Mouse (Mus musculus): Measurements from ENCODE around the gene Pkp1. TPM values are rescaled to one million over a fixed set of nuclear protein-coding genes. Genes with fewer than 3 reads are reported as not detected.

Gene Pkp1
- polyA plus RNA-seq, 1 experiment from 2014 or later: not detected

DNA sequence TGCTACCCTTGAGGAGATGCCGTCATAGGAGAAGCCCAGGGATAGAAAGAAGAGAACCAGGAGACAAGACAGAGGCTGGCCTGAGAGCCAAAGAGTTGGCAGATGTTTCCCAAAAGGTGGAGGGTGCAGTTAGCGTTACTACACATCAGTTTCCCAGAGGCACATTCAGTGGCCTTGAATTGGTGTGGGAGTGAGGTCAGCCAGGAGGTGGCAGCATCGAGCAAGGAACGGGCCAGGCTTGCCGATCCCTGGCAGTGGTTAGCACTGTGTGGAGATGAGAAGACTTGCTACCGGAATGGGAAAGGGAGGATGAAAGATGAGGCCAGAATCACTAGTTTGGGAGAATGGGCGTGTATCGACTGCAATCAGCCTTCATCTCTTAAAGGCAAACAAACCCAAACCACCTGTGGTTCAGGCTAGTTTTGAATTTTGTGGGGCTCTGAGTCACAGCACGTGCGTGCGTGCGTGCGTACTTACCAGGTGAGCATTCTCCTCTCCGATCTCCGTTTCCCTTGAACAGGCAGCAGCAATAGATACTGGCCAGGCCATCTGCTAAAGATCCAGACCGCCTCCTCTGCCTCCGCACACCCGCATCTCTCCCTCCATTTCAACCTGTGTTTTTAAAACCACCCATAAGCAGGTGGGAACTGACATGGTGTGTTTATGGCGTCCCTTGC is 53.4 kb downstream of the Pkp1 start:
- Histone ChIP-seq H3K27ac (ENCODE audit: low read depth, low read length) (no peak overlapping the region), H3K9ac (ENCODE audit: low read depth, low read length) (no peak overlapping the region), H3K9me3 (ENCODE audit: control insufficient read depth, low read length) (no peaks in the 10 kb centered on the region), H3K4me3 (ENCODE audit: low read length) (no peak overlapping the region), H3K4me1 (ENCODE audit: control insufficient read depth, insufficient read depth, low read length) (no peaks in the 10 kb centered on the region), H3K4me2 (replicated peaks; ENCODE audit: low read depth, low read length) (no peak overlapping the region), H3K36me3 (ENCODE audit: control insufficient read depth, insufficient read depth, low read length) (no peaks in the 10 kb centered on the region), H3K27me3 (ENCODE audit: control insufficient read depth, insufficient read depth, low read length) (no peaks in the 10 kb centered on the region)
- 50% methylated on average over 19 of the region's 19 CpGs for WGBS
- peak; percentile 85 for ATAC-seq (ENCODE audit: low FRiP score, low TSS enrichment)

DNA sequence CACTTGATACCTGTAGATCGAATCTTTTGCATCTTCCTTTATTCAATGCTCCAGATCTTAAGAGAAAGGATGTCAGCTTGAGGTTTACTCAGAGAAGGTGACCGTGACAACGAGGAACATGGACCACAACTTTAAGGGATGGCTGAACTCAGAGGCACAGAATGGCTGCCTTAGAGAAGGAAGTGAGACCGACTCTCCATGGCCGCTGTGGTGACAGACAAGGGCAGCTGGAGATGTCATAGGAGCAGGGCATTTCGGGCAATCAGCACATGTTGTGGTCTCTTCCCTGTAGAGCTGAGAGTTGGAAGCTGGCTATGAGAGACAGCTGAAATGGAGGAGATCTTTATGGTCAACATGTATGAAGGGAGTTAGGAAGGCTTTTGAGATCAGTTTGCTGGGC is 54.2 kb downstream of the Pkp1 start:
- Histone ChIP-seq H3K4me2 (replicated peaks; ENCODE audit: low read depth, low read length) (no peak overlapping the region), H3K9me3 (ENCODE audit: control insufficient read depth, low read length) (no peaks in the 10 kb centered on the region), H3K4me1 (ENCODE audit: control insufficient read depth, insufficient read depth, low read length) (no peaks in the 10 kb centered on the region), H3K27me3 (ENCODE audit: control insufficient read depth, insufficient read depth, low read length) (no peaks in the 10 kb centered on the region), H3K36me3 (ENCODE audit: control insufficient read depth, insufficient read depth, low read length) (no peaks in the 10 kb centered on the region), H3K4me3 (ENCODE audit: low read length) (no peak overlapping the region), H3K27ac (ENCODE audit: low read depth, low read length) (no peak overlapping the region), H3K9ac (ENCODE audit: low read depth, low read length) (no peak overlapping the region)
- WGBS: 89% methylated on average over 6 of the region's 6 CpGs
- no peak for ATAC-seq (ENCODE audit: low FRiP score, low TSS enrichment)

DNA sequence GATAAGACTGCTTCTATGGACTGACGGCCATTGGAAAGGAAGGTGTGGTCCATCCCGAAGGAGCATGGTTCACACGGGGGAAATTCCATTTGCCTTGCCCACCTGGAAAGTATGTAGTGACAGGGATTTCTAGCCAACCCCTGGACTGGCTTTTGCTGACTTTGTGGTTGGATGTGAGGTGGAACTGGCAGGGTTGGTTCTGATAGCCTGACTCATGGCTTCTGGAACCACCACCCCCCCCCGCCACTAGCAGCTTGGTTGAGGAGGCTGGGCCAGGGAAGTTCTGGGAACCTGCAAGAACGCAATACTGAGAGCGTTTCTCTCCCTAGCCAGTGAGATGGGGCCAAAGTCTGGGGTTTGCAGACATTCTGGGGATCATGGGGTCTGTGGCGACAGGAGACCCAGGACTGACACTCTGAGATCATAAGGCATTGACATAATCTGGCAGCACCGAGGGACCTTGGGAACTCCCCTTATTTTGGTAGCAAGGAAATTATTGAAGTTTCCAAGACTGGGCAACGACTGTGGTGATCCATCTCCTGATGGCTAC is 55.1 kb downstream of the Pkp1 start:
- H3K27me3 ChIP-seq (ENCODE audit: control insufficient read depth, insufficient read depth, low read length): no peaks in the 10 kb centered on the region
- 76% methylated on average over 9 of the region's 9 CpGs for WGBS
- no peak for ATAC-seq (ENCODE audit: low FRiP score, low TSS enrichment)

DNA sequence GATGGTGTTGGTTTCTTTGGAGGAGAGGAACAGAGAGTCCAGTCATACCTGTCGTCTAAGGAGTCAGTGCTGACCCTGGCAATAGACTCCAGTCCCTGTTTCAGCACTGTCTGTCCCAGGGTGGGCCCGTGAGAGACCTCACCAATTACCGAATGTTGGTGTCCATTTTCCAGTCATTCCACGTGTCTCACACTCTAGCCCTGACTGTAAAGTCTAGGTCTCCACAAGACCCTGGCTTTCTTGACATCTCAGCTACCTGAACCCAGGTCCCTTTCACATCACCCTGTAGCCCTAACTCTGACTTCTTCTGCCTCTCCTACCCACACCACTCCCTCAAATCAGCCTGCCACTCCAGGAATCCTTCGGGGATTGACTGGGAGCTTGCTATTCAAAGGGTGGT is 56.4 kb downstream of the Pkp1 start:
- Histone ChIP-seq H3K27ac (ENCODE audit: low read depth, low read length) (no peak overlapping the region), H3K4me2 (replicated peaks; ENCODE audit: low read depth, low read length) (no peak overlapping the region), H3K9ac (ENCODE audit: low read depth, low read length) (no peak overlapping the region), H3K4me1 (ENCODE audit: control insufficient read depth, insufficient read depth, low read length) (no peaks in the 10 kb centered on the region), H3K9me3 (ENCODE audit: control insufficient read depth, low read length) (no peaks in the 10 kb centered on the region), H3K4me3 (ENCODE audit: low read length) (no peak overlapping the region), H3K36me3 (ENCODE audit: control insufficient read depth, insufficient read depth, low read length) (no peaks in the 10 kb centered on the region), H3K27me3 (ENCODE audit: control insufficient read depth, insufficient read depth, low read length) (no peaks in the 10 kb centered on the region)
- ATAC-seq (ENCODE audit: low FRiP score, low TSS enrichment): no peak
- WGBS: 78% methylated on average over 5 of the region's 5 CpGs

More for the DNA sequence above, 55.1 kb downstream of the Pkp1 start:
- Histone ChIP-seq H3K9me3 (ENCODE audit: control insufficient read depth, low read length) (no peaks in the 10 kb centered on the region), H3K9ac (ENCODE audit: low read depth, low read length) (no peak overlapping the region), H3K4me1 (ENCODE audit: control insufficient read depth, insufficient read depth, low read length) (no peaks in the 10 kb centered on the region), H3K4me3 (ENCODE audit: low read length) (no peak overlapping the region), H3K4me2 (replicated peaks; ENCODE audit: low read depth, low read length) (no peak overlapping the region), H3K36me3 (ENCODE audit: control insufficient read depth, insufficient read depth, low read length) (no peaks in the 10 kb centered on the region), H3K27ac (ENCODE audit: low read depth, low read length) (no peak overlapping the region)

DNA sequence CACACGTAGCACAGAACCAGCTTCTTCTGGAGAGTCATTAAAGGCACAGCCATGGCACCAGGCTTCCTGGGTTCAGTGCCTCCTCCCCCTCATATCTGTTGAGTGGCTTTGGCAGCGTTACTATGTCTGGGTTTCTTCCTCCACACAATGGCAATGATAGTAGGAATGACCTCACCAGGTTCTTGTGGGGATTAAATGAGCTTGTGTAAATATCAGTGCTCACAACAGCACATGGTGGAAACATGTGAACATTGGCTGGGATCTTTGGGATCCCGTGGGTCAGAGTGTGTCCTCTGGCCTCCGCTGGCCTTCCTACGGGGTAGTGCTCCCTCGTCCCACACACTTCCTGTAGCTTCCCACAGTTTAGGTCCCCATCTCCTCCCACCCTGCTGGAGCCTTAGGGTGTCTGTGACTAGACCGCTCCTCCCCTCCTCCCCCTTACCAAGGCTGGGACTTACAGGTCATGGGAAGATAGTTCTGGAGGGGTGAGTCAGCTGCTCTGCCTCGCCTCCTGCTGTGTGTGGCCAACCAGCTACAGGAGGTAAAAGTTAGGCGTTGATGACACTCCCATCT is 56.9 kb downstream of the Pkp1 start:
- ATAC-seq (ENCODE audit: low FRiP score, low TSS enrichment): no peak

GRCm38 (mm10) chr1:135861091-135861490 is 57.9 kb downstream of the Pkp1 start:
- Histone ChIP-seq H3K36me3 (ENCODE audit: control insufficient read depth, insufficient read depth, low read length) (no peaks in the 10 kb centered on the region), H3K27ac (ENCODE audit: low read depth, low read length) (no peak overlapping the region), H3K9me3 (ENCODE audit: control insufficient read depth, low read length) (no peaks in the 10 kb centered on the region), H3K4me1 (ENCODE audit: control insufficient read depth, insufficient read depth, low read length) (no peaks in the 10 kb centered on the region), H3K27me3 (ENCODE audit: control insufficient read depth, insufficient read depth, low read length) (no peaks in the 10 kb centered on the region), H3K4me2 (replicated peaks; ENCODE audit: low read depth, low read length) (no peak overlapping the region), H3K4me3 (ENCODE audit: low read length) (no peak overlapping the region), H3K9ac (ENCODE audit: low read depth, low read length) (no peak overlapping the region)
- ATAC-seq (ENCODE audit: low FRiP score, low TSS enrichment): no peak
- 86% methylated on average over 5 of the region's 5 CpGs for WGBS

More for the DNA sequence above, 56.9 kb downstream of the Pkp1 start:
- no peaks in the 10 kb centered on the region for H3K9me3 ChIP-seq (ENCODE audit: control insufficient read depth, low read length)
- no peak overlapping the region for H3K9ac ChIP-seq (ENCODE audit: low read depth, low read length)
- H3K4me2 ChIP-seq (replicated peaks; ENCODE audit: low read depth, low read length): no peak overlapping the region
- no peaks in the 10 kb centered on the region for H3K27me3 ChIP-seq (ENCODE audit: control insufficient read depth, insufficient read depth, low read length)
- H3K27ac ChIP-seq (ENCODE audit: low read depth, low read length): no peak overlapping the region
- WGBS: 58% methylated on average over 9 of the region's 9 CpGs
- H3K4me3 ChIP-seq (ENCODE audit: low read length): no peak overlapping the region
- no peaks in the 10 kb centered on the region for H3K36me3 ChIP-seq (ENCODE audit: control insufficient read depth, insufficient read depth, low read length)
- H3K4me1 ChIP-seq (ENCODE audit: control insufficient read depth, insufficient read depth, low read length): no peaks in the 10 kb centered on the region

DNA sequence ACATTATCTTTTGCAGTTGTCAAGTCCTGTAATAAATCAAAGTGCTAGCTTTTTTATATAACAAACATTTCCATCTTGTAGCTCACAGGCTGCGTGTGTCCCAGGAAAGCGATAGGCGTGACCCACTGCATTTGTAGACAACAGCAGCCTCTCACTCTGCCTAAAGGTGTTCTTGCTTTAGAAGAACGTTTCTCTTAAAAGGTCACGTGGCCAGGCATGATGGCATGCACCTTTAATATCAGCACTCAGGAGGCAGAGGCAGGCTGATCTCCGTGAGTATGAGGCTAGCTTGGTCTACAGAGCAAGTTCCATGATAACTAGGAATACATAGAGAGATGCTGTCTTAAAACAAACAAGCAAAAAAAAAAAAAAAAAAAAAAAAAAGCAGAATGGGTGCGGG is 60.5 kb downstream of the Pkp1 start:
- Histone ChIP-seq H3K36me3 (ENCODE audit: control insufficient read depth, insufficient read depth, low read length) (no peaks in the 10 kb centered on the region), H3K27me3 (ENCODE audit: control insufficient read depth, insufficient read depth, low read length) (no peaks in the 10 kb centered on the region), H3K4me3 (ENCODE audit: low read length) (no peak overlapping the region), H3K4me2 (replicated peaks; ENCODE audit: low read depth, low read length) (no peak overlapping the region), H3K4me1 (ENCODE audit: control insufficient read depth, insufficient read depth, low read length) (no peaks in the 10 kb centered on the region), H3K9me3 (ENCODE audit: control insufficient read depth, low read length) (no peaks in the 10 kb centered on the region), H3K27ac (ENCODE audit: low read depth, low read length) (no peak overlapping the region), H3K9ac (ENCODE audit: low read depth, low read length) (no peak overlapping the region)
- 91% methylated on average over 7 of the region's 7 CpGs for WGBS
- ATAC-seq (ENCODE audit: low FRiP score, low TSS enrichment): no peak

GRCm38 (mm10) chr1:135857137-135857775 is 61.8 kb downstream of the Pkp1 start:
- no peak overlapping the region for H3K9ac ChIP-seq (ENCODE audit: low read depth, low read length)
- no peaks in the 10 kb centered on the region for H3K9me3 ChIP-seq (ENCODE audit: control insufficient read depth, low read length)
- WGBS: 58% methylated on average over 11 of the region's 11 CpGs
- no peak overlapping the region for H3K27ac ChIP-seq (ENCODE audit: low read depth, low read length)
- no peaks in the 10 kb centered on the region for H3K27me3 ChIP-seq (ENCODE audit: control insufficient read depth, insufficient read depth, low read length)
- H3K4me1 ChIP-seq (ENCODE audit: control insufficient read depth, insufficient read depth, low read length): no peaks in the 10 kb centered on the region
- no peak overlapping the region for H3K4me3 ChIP-seq (ENCODE audit: low read length)
- ATAC-seq (ENCODE audit: low FRiP score, low TSS enrichment): no peak
- H3K4me2 ChIP-seq (replicated peaks; ENCODE audit: low read depth, low read length): no peak overlapping the region
- no peaks in the 10 kb centered on the region for H3K36me3 ChIP-seq (ENCODE audit: control insufficient read depth, insufficient read depth, low read length)

GRCm38 (mm10) chr1:135856070-135856469 is 62.9 kb downstream of the Pkp1 start:
- Histone ChIP-seq H3K4me1 (ENCODE audit: control insufficient read depth, insufficient read depth, low read length) (no peaks in the 10 kb centered on the region), H3K4me2 (replicated peaks; ENCODE audit: low read depth, low read length) (no peak overlapping the region), H3K27ac (ENCODE audit: low read depth, low read length) (no peak overlapping the region), H3K36me3 (ENCODE audit: control insufficient read depth, insufficient read depth, low read length) (no peaks in the 10 kb centered on the region), H3K9ac (ENCODE audit: low read depth, low read length) (no peak overlapping the region), H3K27me3 (ENCODE audit: control insufficient read depth, insufficient read depth, low read length) (no peaks in the 10 kb centered on the region), H3K9me3 (ENCODE audit: control insufficient read depth, low read length) (no peaks in the 10 kb centered on the region), H3K4me3 (ENCODE audit: low read length) (no peak overlapping the region)
- ATAC-seq (ENCODE audit: low FRiP score, low TSS enrichment): no peak
- WGBS: 59% methylated on average over 3 of the region's 4 CpGs
